Mouse (Mus musculus) cortical plate, adult 2 months (tissue): ENCODE measurements at regions not wholly inside any gene's neighbourhood (a gene's known extent, or its start where the extent isn't known, plus 50 kb on each side); places are given as distances from the start of the nearest gene placed in this dataset.

Experiments
- CTCF ChIP-seq: fragments of 200-500 bp; IDR thresholded peaks from 2 replicates; pipeline ENCODE4 v1.5.1; 2011; ENCODE audit warnings: mild to moderate bottlenecking, control low read depth, low read length; ENCODE audit not compliant: insufficient read depth; ENCODE audit errors: extremely low read depth
- POLR2A ChIP-seq: fragments of 200-500 bp; IDR thresholded peaks from 2 replicates; pipeline ENCODE4 v1.6.1; 2011; ENCODE audit warnings: mild to moderate bottlenecking, low read length, control low read depth; ENCODE audit not compliant: insufficient read depth; ENCODE audit errors: extremely low read depth

- TF ChIP-seq CTCF (no peak), POLR2A (no peak)
These were observed 133.1 kb downstream of the Ndfip2 start for GRCm38 (mm10) chr14:105391430-105391829.
